Mouse (Mus musculus): ENCODE data around the gene Slc1a5. TPM values are rescaled to one million over a fixed set of nuclear protein-coding genes. Genes with fewer than 3 reads are reported as not detected.

The Slc1a5 gene
- polyA plus RNA-seq, 1 experiment from 2014 or later: 48.3 TPM

GRCm38 (mm10) chr7:16815351-16815941 lies 34.3 kb downstream of the Slc1a5 start, which contains the start of gene Strn4:
Strn4 (plus strand) TSS chr7:16815889.
- WGBS: 3% methylated on average over 1 of the region's 1 CpGs
- H3K9me3 ChIP-seq (replicated peaks): no peaks in the 10 kb centered on the region
- peak; percentile 72 for DNase-seq (ENCODE audit: low spot score)
- H3K27me3 ChIP-seq (ENCODE audit: low read depth, poor library complexity, severe bottlenecking): peaks cover 33% of the 10 kb centered on the region
- H3K4me3 ChIP-seq: peak within 1 kb of the TSS; percentile 96
- peaks cover 65% of the 10 kb centered on the region for H3K4me1 ChIP-seq
- H3K27ac ChIP-seq: peak within 1 kb of the TSS; percentile 100
- peaks cover 26% of the 10 kb centered on the region for H3K36me3 ChIP-seq

- DNase-seq (ENCODE audit: low spot score): peak; percentile 89
- Histone ChIP-seq H3K27ac (peak overlapping the region; percentile 100), H3K4me3 (peak overlapping the region; percentile 96), H3K4me1 (peaks cover 65% of the 10 kb centered on the region), H3K36me3 (peaks cover 26% of the 10 kb centered on the region), H3K27me3 (ENCODE audit: low read depth, poor library complexity, severe bottlenecking) (peaks cover 27% of the 10 kb centered on the region), H3K9me3 (replicated peaks) (no peaks in the 10 kb centered on the region)
- under 1% methylated on average over 39 of the region's 55 CpGs for WGBS
Measured at GRCm38 (mm10) chr7:16816078-16816474, 34.9 kb downstream of the Slc1a5 start.

GRCm38 (mm10) chr7:16816475-16817122 lies 35.5 kb downstream of the Slc1a5 start, which contains the start of gene Fkrp:
Fkrp (minus strand) TSS chr7:16816732.
- Histone ChIP-seq H3K9me3 (replicated peaks) (no peaks in the 10 kb centered on the region), H3K27ac (peak within 1 kb of the TSS; percentile 100), H3K27me3 (ENCODE audit: low read depth, poor library complexity, severe bottlenecking) (peaks cover 21% of the 10 kb centered on the region), H3K36me3 (peaks cover 26% of the 10 kb centered on the region), H3K4me3 (peak within 1 kb of the TSS; percentile 96), H3K4me1 (peaks cover 65% of the 10 kb centered on the region)
- under 1% methylated on average over 64 of the region's 64 CpGs for WGBS
- DNase-seq (ENCODE audit: low spot score): peak; percentile 79

DNA sequence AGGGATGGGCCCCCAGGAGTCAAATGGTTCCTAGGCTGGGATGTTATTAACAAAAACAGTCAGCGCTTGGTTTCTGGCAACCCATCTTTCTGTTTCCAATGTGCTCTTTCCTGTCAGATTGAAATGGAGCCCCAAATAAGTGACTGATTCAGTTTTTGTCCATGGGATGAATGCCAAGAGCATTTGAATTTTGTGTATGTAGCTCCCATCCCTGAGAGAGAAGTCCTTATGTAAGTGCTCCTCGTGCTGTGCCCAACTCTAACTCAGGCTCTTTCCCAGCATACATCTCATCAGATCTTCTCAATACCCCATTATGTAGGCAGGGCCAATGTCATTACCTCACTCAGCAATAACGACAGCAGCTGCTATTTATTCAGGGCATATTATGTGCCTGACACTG lies 36.6 kb downstream of the Slc1a5 start:
- H3K27ac ChIP-seq: no peak overlapping the region
- H3K27me3 ChIP-seq (ENCODE audit: low read depth, poor library complexity, severe bottlenecking): peaks cover 10% of the 10 kb centered on the region
- peak overlapping the region; percentile 96 for H3K4me3 ChIP-seq
- WGBS: 79% methylated on average over 3 of the region's 3 CpGs
- peaks cover 31% of the 10 kb centered on the region for H3K36me3 ChIP-seq
- peaks cover 61% of the 10 kb centered on the region for H3K4me1 ChIP-seq
- H3K9me3 ChIP-seq (replicated peaks): no peaks in the 10 kb centered on the region
- DNase-seq (ENCODE audit: low spot score): no peak

GRCm38 (mm10) chr7:16819794-16820193 lies 38.7 kb downstream of the Slc1a5 start:
- no peak for DNase-seq (ENCODE audit: low spot score)
- H3K27ac ChIP-seq: no peak overlapping the region
- peaks cover 60% of the 10 kb centered on the region for H3K4me1 ChIP-seq
- H3K36me3 ChIP-seq: peaks cover 34% of the 10 kb centered on the region
- H3K27me3 ChIP-seq (ENCODE audit: low read depth, poor library complexity, severe bottlenecking): no peaks in the 10 kb centered on the region
- no peak overlapping the region for H3K4me3 ChIP-seq
- no peaks in the 10 kb centered on the region for H3K9me3 ChIP-seq (replicated peaks)
- WGBS: 80% methylated on average over 5 of the region's 5 CpGs

DNA sequence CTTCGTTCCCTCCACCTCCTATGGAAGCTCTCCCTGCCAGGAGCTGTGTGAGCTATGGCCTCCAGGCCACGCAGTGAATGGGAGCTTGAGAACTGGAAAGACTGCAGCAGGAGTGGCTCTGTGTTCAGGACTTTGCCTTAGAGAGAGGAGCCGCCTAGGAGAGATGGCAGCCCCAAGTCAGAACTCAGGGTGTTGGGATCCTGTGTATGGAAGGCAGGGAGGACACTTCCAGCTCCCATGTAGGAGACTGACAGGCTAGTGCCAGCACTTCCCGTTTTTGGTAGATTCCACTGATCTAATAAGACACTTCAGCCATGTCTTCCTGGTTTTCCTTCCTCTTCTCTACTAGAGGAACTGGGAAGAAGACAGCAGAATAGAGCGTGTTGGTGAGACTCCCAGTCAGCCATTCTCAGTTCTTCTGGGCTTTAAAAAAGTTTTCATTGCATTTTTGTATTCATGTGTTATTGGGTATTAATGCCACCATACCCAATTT lies 39.2 kb downstream of the Slc1a5 start:
- no peaks in the 10 kb centered on the region for H3K9me3 ChIP-seq (replicated peaks)
- WGBS: 74% methylated on average over 5 of the region's 5 CpGs
- no peak overlapping the region for H3K27ac ChIP-seq
- H3K4me3 ChIP-seq: no peak overlapping the region
- peaks cover 39% of the 10 kb centered on the region for H3K36me3 ChIP-seq
- H3K4me1 ChIP-seq: peaks cover 55% of the 10 kb centered on the region
- DNase-seq (ENCODE audit: low spot score): no peak
- H3K27me3 ChIP-seq (ENCODE audit: low read depth, poor library complexity, severe bottlenecking): no peaks in the 10 kb centered on the region

DNA sequence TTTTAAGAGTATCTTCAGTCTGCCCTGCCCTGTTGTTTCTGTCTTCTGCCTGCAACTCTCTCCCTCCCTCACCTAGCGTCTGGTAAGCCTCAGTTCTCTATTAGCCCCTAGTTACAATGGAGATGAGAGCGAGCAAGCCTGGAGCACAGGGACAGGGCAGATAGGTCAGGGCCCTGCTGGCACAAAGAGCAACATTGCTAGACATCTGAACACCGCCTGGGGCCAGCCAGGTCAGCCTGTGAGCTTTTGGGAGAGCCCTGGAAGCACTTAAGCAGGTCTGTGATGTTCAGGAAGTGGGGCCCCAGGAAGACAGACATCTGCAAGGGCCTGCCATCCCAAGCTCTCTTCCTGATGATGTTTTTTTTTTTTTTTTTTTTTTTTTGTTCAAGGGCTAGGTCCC lies 40.0 kb downstream of the Slc1a5 start:
- WGBS: 14% methylated on average over 3 of the region's 3 CpGs
- Histone ChIP-seq H3K27me3 (ENCODE audit: low read depth, poor library complexity, severe bottlenecking) (no peaks in the 10 kb centered on the region), H3K4me3 (no peak overlapping the region), H3K36me3 (peaks cover 47% of the 10 kb centered on the region), H3K27ac (no peak overlapping the region; the same call in 1 of the 2 replicates), H3K4me1 (peaks cover 47% of the 10 kb centered on the region), H3K9me3 (replicated peaks) (no peaks in the 10 kb centered on the region)
- DNase-seq (ENCODE audit: low spot score): no peak

DNA sequence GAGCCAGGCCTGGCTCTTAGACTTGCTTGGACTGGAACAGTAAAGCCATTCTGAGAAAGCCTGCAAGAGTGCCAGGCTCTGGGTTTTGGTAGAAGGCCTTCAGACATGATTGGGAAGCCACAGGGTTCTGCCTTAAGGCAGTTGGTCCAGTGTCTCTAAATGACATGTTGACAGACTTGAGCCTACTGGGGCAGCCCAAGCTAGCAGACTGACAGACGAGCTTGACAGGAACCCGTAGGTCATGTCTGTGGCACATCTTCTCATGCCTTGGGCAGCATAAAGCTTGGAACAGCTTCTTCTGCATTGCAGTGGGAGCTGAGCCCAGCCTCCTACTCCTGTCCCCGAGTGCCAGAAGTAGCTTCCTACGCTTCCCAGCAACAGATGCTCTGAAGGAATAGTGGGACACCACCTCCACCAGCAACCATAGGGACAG lies 40.5 kb downstream of the Slc1a5 start:
- H3K4me1 ChIP-seq: peaks cover 47% of the 10 kb centered on the region
- no peak overlapping the region for H3K27ac ChIP-seq
- H3K9me3 ChIP-seq (replicated peaks): no peaks in the 10 kb centered on the region
- peaks cover 53% of the 10 kb centered on the region for H3K36me3 ChIP-seq
- DNase-seq (ENCODE audit: low spot score): no peak
- no peak overlapping the region for H3K4me3 ChIP-seq
- 77% methylated on average over 4 of the region's 4 CpGs for WGBS
- no peaks in the 10 kb centered on the region for H3K27me3 ChIP-seq (ENCODE audit: low read depth, poor library complexity, severe bottlenecking)

DNA sequence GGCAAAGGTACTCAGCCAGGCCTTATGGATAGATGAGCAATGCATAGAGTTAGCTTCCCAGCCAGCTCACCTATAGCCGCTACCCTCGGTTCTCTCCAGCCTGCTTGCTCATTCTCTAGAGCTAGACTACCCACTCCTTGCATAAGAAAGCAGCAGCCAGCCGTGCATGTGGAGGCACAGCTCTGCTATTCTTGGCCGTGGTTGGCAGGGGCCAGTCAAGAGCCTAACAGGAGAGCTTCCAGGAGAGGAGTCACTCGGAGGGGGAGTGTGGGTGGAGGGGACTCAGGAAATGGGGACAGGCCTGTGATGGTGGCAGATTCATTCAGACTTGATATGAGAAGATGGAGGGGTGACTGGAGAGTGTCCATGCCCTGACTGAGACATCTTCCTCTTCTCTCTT lies 42.6 kb downstream of the Slc1a5 start:
- 82% methylated on average over 5 of the region's 5 CpGs for WGBS
- no peak for DNase-seq (ENCODE audit: low spot score)
- peaks cover 71% of the 10 kb centered on the region for H3K36me3 ChIP-seq
- H3K9me3 ChIP-seq (replicated peaks): no peaks in the 10 kb centered on the region
- H3K27ac ChIP-seq: no peak overlapping the region
- peaks cover 30% of the 10 kb centered on the region for H3K4me1 ChIP-seq
- no peaks in the 10 kb centered on the region for H3K27me3 ChIP-seq (ENCODE audit: low read depth, poor library complexity, severe bottlenecking)
- H3K4me3 ChIP-seq: no peak overlapping the region

DNA sequence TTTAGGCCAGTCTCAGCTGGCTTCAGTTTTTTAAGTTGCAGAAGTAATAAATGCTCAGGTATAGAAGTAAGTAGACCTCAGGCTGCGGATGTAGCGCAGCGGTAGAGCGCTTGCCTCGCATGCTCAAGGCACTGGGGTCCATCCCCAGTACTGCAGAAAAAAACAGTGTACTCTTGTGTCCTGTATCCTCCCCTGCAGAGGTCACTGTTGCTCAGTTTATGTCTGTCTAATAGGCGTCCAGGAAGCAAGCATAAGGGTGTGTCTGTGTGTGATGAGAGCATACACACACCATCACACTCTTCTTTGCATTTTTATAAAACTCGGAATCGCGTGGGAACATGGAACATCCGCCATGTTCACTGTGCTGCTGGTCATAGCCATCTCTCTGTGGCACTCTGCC lies 44.6 kb downstream of the Slc1a5 start:
- peaks cover 90% of the 10 kb centered on the region for H3K36me3 ChIP-seq
- H3K4me1 ChIP-seq: peaks cover 12% of the 10 kb centered on the region
- H3K27ac ChIP-seq: no peak overlapping the region
- 82% methylated on average over 10 of the region's 10 CpGs for WGBS
- no peak overlapping the region for H3K4me3 ChIP-seq
- no peak for DNase-seq (ENCODE audit: low spot score)
- no peaks in the 10 kb centered on the region for H3K9me3 ChIP-seq (replicated peaks)
- no peaks in the 10 kb centered on the region for H3K27me3 ChIP-seq (ENCODE audit: low read depth, poor library complexity, severe bottlenecking)

DNA sequence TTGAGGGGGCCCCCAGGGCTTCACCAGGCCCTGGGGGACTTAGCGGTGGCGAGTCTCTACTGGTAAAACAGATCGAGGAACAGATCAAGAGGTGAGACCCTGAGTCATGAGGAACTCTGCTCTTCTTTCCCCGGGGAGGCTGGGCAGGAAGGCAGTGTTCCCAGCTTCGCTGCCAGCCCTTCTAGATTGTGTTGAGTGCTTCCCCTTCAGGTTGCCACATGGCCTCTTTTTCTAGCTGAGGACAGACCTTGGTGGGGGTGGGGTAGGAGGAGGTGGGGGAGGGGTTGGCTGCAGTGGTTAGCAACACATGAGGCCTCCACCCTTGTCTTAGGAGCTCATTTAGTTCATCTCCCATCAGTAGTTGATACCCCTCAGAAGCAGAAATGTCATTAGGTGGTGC lies 45.4 kb downstream of the Slc1a5 start:
- no peak for DNase-seq (ENCODE audit: low spot score)
- no peak overlapping the region for H3K4me3 ChIP-seq
- peaks cover 4% of the 10 kb centered on the region for H3K4me1 ChIP-seq
- WGBS: 87% methylated on average over 5 of the region's 5 CpGs
- H3K27me3 ChIP-seq (ENCODE audit: low read depth, poor library complexity, severe bottlenecking): no peaks in the 10 kb centered on the region
- peaks cover 98% of the 10 kb centered on the region for H3K36me3 ChIP-seq
- H3K27ac ChIP-seq: no peak overlapping the region
- H3K9me3 ChIP-seq (replicated peaks): no peaks in the 10 kb centered on the region

DNA sequence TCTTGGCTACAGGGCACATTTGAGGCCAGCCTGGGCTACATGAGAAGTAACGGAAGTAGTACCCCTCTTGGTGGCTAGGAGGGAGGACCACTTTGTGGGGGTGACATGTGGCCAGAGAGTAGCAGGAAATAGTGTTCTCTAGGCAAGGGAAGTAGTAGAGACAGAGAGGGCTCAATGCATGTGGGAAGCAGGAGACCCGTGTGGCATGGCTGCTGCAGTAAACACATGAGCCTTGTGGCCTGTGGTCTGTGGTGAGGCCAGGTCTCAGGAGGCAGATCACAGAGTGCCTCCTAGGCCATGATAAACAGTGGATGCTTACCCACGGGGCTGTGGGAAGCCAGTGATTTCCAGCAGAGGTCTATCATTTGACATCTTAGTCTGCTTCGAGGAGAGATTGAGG lies 46.1 kb downstream of the Slc1a5 start:
- 85% methylated on average over 4 of the region's 4 CpGs for WGBS
- H3K4me1 ChIP-seq: no peaks in the 10 kb centered on the region
- peaks cover 100% of the 10 kb centered on the region for H3K36me3 ChIP-seq

DNA sequence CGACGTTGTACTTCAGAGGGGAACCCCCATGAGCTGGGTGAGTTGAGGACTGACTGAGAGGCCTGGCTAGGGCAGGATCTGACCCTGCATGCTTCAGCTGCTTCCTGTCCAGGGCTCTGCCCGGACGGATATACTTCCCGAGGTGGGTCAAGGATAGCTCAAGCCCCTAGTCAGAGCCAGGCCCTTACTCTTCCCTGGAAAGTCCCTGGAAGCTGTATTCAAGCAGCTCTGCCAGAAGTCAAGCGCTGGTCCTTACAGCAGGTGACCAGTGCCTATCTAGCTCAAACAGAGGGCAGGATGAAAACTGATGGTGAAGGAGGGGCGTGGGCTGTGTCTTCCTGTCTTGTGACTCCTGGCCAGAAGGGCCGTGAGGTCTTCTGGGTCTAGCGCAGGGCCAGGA lies 49.3 kb downstream of the Slc1a5 start:
- no peaks in the 10 kb centered on the region for H3K27me3 ChIP-seq (ENCODE audit: low read depth, poor library complexity, severe bottlenecking)
- no peak overlapping the region for H3K27ac ChIP-seq
- DNase-seq (ENCODE audit: low spot score): no peak
- no peaks in the 10 kb centered on the region for H3K9me3 ChIP-seq (replicated peaks)
- peaks cover 100% of the 10 kb centered on the region for H3K36me3 ChIP-seq
- no peaks in the 10 kb centered on the region for H3K4me1 ChIP-seq
- H3K4me3 ChIP-seq: no peak overlapping the region
- WGBS: 90% methylated on average over 9 of the region's 9 CpGs

More for the DNA sequence above, 46.1 kb downstream of the Slc1a5 start:
- DNase-seq (ENCODE audit: low spot score): no peak
- Histone ChIP-seq H3K4me3 (no peak overlapping the region), H3K27me3 (ENCODE audit: low read depth, poor library complexity, severe bottlenecking) (no peaks in the 10 kb centered on the region), H3K9me3 (replicated peaks) (no peaks in the 10 kb centered on the region), H3K27ac (no peak overlapping the region)
